Mouse (Mus musculus) midbrain, embryonic 11.5 days (tissue): ENCODE measurements around the gene Ppp1r16b. TPM values are rescaled to one million over a fixed set of nuclear protein-coding genes. Genes with fewer than 3 reads are reported as not detected.

Source experiments
- ATAC-seq: fragments of 200-750 bp; cut with Nextera tagmentation; 2 replicates; pipeline ENCODE4 v1.8.0; 2017; ENCODE audit warnings: moderate TSS enrichment, moderate library complexity; ENCODE audit not compliant: low FRiP score
- DNase-seq: peaks from one replicate; pipeline ENCODE4 v3.0.0; 2015; ENCODE audit warnings: low spot score; ENCODE audit errors: missing footprints
- H3K27ac ChIP-seq: fragments of 300-500 bp; sonication (generic); 2 replicates; pipeline ENCODE4 v1.5.1; 2014; ENCODE audit warnings: low read depth, low read length
- H3K27me3 ChIP-seq: fragments of 300-500 bp; sonication (generic); 2 replicates; pipeline ENCODE4 v1.6.1; 2014; ENCODE audit warnings: mild to moderate bottlenecking, low read length, moderate library complexity, mixed read lengths; ENCODE audit not compliant: control insufficient read depth, insufficient read depth
- H3K36me3 ChIP-seq: fragments of 300-500 bp; sonication (generic); 2 replicates; pipeline ENCODE4 v1.6.1; 2014; ENCODE audit warnings: mild to moderate bottlenecking, low read length, moderate library complexity, mixed read lengths; ENCODE audit not compliant: control insufficient read depth, insufficient read depth
- H3K4me1 ChIP-seq: fragments of 300-500 bp; sonication (generic); 2 replicates; pipeline ENCODE4 v1.6.1; 2014; ENCODE audit warnings: low read length; ENCODE audit not compliant: control insufficient read depth, insufficient read depth
- H3K4me2 ChIP-seq: fragments of 300-500 bp; sonication (generic); 2 replicates; pipeline ENCODE4 v1.6.1; 2014; ENCODE audit warnings: mild to moderate bottlenecking, moderate library complexity
- H3K4me3 ChIP-seq: fragments of 300-500 bp; sonication (generic); 2 replicates; pipeline ENCODE4 v1.5.1; 2014; ENCODE audit warnings: low read depth, low read length
- H3K9ac ChIP-seq: fragments of 300-500 bp; sonication (generic); 2 replicates; pipeline ENCODE4 v1.6.1; 2014; ENCODE audit warnings: low read length
- H3K9me3 ChIP-seq: fragments of 300-500 bp; sonication (generic); 2 replicates; pipeline ENCODE4 v1.6.1; 2016; ENCODE audit warnings: low read length; ENCODE audit not compliant: control insufficient read depth
- WGBS: fragments of 180-500 bp; shearing (Covaris S2); extraction: QIAGEN DNeasy Blood & Tissue Kit; methylation state at CpG from one replicate; pipeline ENCODE4 v1.1.7; 2014; 5-methylcytosine and 5-hydroxymethylcytosine counted together
- polyA plus RNA-seq: library from polyadenylated mRNA; unstranded; fragments of >200 nt; fragmentation: Nextera tagmentation; extraction: Ambion mirVana; gene quantifications from 2 replicates; pipeline ENCODE4 v1.2.1, GENCODE M21; 2014

Ppp1r16b gene
- polyA plus RNA-seq, 1 experiment from 2014 or later = 3.2 TPM

- Histone ChIP-seq H3K9me3 (no peaks in the 10 kb centered on the region), H3K36me3 (no peaks in the 10 kb centered on the region), H3K27me3 (no peaks in the 10 kb centered on the region), H3K4me2 (no peak overlapping the region), H3K27ac (no peak overlapping the region), H3K9ac (no peak overlapping the region), H3K4me3 (no peak overlapping the region), H3K4me1 (peaks cover 10% of the 10 kb centered on the region)
- no peak for ATAC-seq
- peak; percentile 81 for DNase-seq
- WGBS = 72% methylated on average over 11 of the region's 11 CpGs
These were observed 17.3 kb downstream of the Ppp1r16b start for GRCm38 (mm10) chr2:158682344-158683037.

DNA sequence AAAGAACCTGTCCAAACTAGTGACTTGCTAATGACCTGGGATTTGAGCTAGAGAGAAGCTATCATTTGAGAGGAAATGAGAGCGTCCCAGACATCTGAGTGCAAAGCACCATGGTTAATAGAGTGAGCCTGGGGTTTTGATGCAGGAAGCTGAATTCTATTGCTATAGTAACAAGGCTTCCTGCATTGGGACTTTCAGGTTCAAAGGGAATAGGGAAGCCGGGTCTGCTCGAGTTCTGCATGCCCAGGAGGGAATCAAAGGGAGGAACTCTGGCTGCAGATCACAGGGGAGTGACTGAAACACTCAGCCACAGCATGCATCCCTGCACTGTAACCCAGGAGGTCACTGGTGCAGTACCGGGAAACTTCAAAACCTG, 17.8 kb downstream of the Ppp1r16b start:
- Histone ChIP-seq H3K9me3 (no peaks in the 10 kb centered on the region), H3K4me2 (no peak overlapping the region), H3K4me1 (peaks cover 10% of the 10 kb centered on the region), H3K9ac (no peak overlapping the region), H3K36me3 (no peaks in the 10 kb centered on the region), H3K27me3 (no peaks in the 10 kb centered on the region), H3K4me3 (no peak overlapping the region), H3K27ac (no peak overlapping the region)
- ATAC-seq (no peak), DNase-seq (peak; percentile 79)
- WGBS = 21% methylated on average over 4 of the region's 4 CpGs

GRCm38 (mm10) chr2:158684247-158684843, 19.1 kb downstream of the Ppp1r16b start:
- 66% methylated on average over 9 of the region's 9 CpGs for WGBS
- Histone ChIP-seq H3K4me3 (no peak overlapping the region), H3K9me3 (no peaks in the 10 kb centered on the region)

DNA sequence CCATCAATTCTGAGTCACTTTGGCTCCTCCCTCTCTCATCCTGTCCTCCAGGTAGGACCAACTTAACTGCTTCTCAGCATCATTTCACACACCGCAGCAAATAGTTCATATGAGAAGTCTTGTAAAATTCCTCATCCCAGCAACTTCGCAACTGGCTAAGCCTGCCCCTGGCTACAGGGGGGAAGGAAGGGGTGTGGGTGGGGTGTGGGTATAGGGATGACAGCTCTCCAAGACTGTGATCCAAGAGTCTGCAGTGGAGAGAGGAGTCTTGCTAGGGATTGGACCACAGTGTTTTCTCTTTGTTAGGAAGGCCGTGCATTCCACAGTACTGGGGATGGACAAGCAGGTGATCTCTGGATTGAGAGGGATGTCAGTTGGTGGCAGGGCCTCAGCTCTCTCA, 19.7 kb downstream of the Ppp1r16b start:
- ATAC-seq = no peak
- H3K4me2 ChIP-seq = no peak overlapping the region
- H3K4me1 ChIP-seq = peaks cover 7% of the 10 kb centered on the region
- 75% methylated on average over 3 of the region's 3 CpGs for WGBS
- no peaks in the 10 kb centered on the region for H3K9me3 ChIP-seq
- H3K36me3 ChIP-seq = no peaks in the 10 kb centered on the region
- H3K27ac ChIP-seq = no peak overlapping the region
- DNase-seq = peak; percentile 70
- H3K9ac ChIP-seq = no peak overlapping the region
- H3K27me3 ChIP-seq = no peaks in the 10 kb centered on the region
- H3K4me3 ChIP-seq = no peak overlapping the region

More at GRCm38 (mm10) chr2:158684247-158684843, 19.1 kb downstream of the Ppp1r16b start:
- DNase-seq (peak; percentile 57), ATAC-seq (no peak)
- Histone ChIP-seq H3K27ac (no peak overlapping the region), H3K36me3 (no peaks in the 10 kb centered on the region), H3K9ac (no peak overlapping the region), H3K4me2 (no peak overlapping the region), H3K27me3 (no peaks in the 10 kb centered on the region), H3K4me1 (peaks cover 8% of the 10 kb centered on the region)

GRCm38 (mm10) chr2:158686394-158686793, 21.2 kb downstream of the Ppp1r16b start:
- 53% methylated on average over 2 of the region's 2 CpGs for WGBS
- DNase-seq = peak; percentile 66
- no peak for ATAC-seq
- Histone ChIP-seq H3K9ac (no peak overlapping the region), H3K4me1 (no peaks in the 10 kb centered on the region; the same call in 1 of the 2 replicates), H3K36me3 (no peaks in the 10 kb centered on the region), H3K9me3 (no peaks in the 10 kb centered on the region), H3K4me2 (no peak overlapping the region), H3K27me3 (no peaks in the 10 kb centered on the region), H3K27ac (no peak overlapping the region), H3K4me3 (no peak overlapping the region)

- no peak overlapping the region for H3K27ac ChIP-seq
- no peak overlapping the region for H3K4me2 ChIP-seq
- no peak overlapping the region for H3K9ac ChIP-seq
- DNase-seq (peak; percentile 75), ATAC-seq (no peak)
- H3K9me3 ChIP-seq = no peaks in the 10 kb centered on the region
- H3K4me1 ChIP-seq = no peaks in the 10 kb centered on the region
- no peaks in the 10 kb centered on the region for H3K27me3 ChIP-seq
- no peak overlapping the region for H3K4me3 ChIP-seq
- H3K36me3 ChIP-seq = no peaks in the 10 kb centered on the region
- WGBS = 65% methylated on average over 25 of the region's 25 CpGs
These were observed 22.6 kb downstream of the Ppp1r16b start for GRCm38 (mm10) chr2:158687804-158688241.

- Histone ChIP-seq H3K36me3 (no peaks in the 10 kb centered on the region), H3K27me3 (no peaks in the 10 kb centered on the region), H3K4me1 (no peaks in the 10 kb centered on the region), H3K27ac (no peak overlapping the region), H3K4me3 (no peak overlapping the region), H3K9ac (no peak overlapping the region), H3K9me3 (no peaks in the 10 kb centered on the region), H3K4me2 (no peak overlapping the region)
- DNase-seq = no peak
- 94% methylated on average over 5 of the region's 5 CpGs for WGBS
- no peak for ATAC-seq
These were observed 23.9 kb downstream of the Ppp1r16b start for GRCm38 (mm10) chr2:158689060-158689459.

- Histone ChIP-seq H3K9ac (no peak overlapping the region), H3K9me3 (no peaks in the 10 kb centered on the region), H3K27me3 (no peaks in the 10 kb centered on the region), H3K4me3 (no peak overlapping the region), H3K27ac (no peak overlapping the region), H3K4me1 (no peaks in the 10 kb centered on the region), H3K4me2 (no peak overlapping the region), H3K36me3 (no peaks in the 10 kb centered on the region)
- no peak for ATAC-seq
- 62% methylated on average over 7 of the region's 7 CpGs for WGBS
- DNase-seq = no peak
These were observed 24.4 kb downstream of the Ppp1r16b start for GRCm38 (mm10) chr2:158689640-158690039.

GRCm38 (mm10) chr2:158690116-158690515, 24.9 kb downstream of the Ppp1r16b start:
- no peak overlapping the region for H3K9ac ChIP-seq
- DNase-seq (no peak), ATAC-seq (no peak)
- no peaks in the 10 kb centered on the region for H3K4me1 ChIP-seq
- no peaks in the 10 kb centered on the region for H3K9me3 ChIP-seq
- H3K4me3 ChIP-seq = no peak overlapping the region
- H3K4me2 ChIP-seq = no peak overlapping the region
- H3K36me3 ChIP-seq = no peaks in the 10 kb centered on the region
- no peaks in the 10 kb centered on the region for H3K27me3 ChIP-seq
- no peak overlapping the region for H3K27ac ChIP-seq
- 69% methylated on average over 8 of the region's 8 CpGs for WGBS
